Mouse (Mus musculus): ENCODE measurements around the gene Strn3. TPM values are rescaled to one million over a fixed set of nuclear protein-coding genes. Genes with fewer than 3 reads are reported as not detected.

The Strn3 gene
- polyA plus RNA-seq, 1 experiment from 2014 or later = 68.8 TPM

DNA sequence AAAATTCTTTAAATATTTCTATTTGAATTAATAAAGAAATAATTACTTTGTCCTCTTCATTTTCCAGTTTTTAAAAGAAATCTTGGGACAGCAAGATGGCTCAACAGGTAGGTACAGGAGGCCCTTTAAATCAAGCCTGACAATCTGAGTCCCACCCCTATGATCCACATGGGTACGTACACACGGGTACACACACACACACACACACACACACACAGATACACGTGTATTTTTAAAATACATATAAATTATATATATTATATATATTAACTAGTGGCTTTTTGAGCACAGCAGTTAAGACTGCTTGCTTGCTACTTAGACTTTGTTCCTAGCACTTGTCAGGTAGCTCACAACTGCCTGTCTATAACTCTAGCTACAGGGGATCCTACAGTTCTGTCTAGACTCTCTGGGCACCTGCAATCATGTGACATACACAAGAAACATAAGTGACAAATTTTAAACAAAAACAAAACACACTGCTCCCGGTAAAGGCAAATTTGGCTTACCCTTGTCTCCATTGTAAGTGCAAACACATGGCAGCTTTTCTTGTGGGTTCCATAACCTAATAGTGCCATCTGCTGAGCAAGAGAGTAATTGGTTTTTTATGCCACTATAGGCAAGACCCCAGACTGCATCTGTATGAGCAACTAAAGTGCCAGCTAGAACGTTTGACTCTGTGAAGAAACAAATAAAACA, 68.9 kb downstream of the Strn3 start:
- Histone ChIP-seq H3K4me1 (ENCODE audit: control insufficient read depth, insufficient read depth, low read length) (no peaks in the 10 kb centered on the region), H3K9me3 (ENCODE audit: control insufficient read depth, low read length) (no peaks in the 10 kb centered on the region), H3K9ac (ENCODE audit: low read depth, low read length) (no peak overlapping the region), H3K4me2 (ENCODE audit: low read depth, low read length) (no peak overlapping the region), H3K36me3 (ENCODE audit: control insufficient read depth, insufficient read depth, low read length) (peaks cover 39% of the 10 kb centered on the region), H3K27me3 (replicated peaks; ENCODE audit: control insufficient read depth, insufficient read depth, low read length) (no peaks in the 10 kb centered on the region), H3K27ac (replicated peaks; ENCODE audit: low read depth, low read length) (no peak overlapping the region), H3K4me3 (ENCODE audit: low read depth, low read length) (no peak overlapping the region)
- 70% methylated on average over 5 of the region's 5 CpGs for WGBS
- ATAC-seq (ENCODE audit: low read depth) (peak; percentile 78), DNase-seq (ENCODE audit: low spot score) (peak; percentile 63)

DNA sequence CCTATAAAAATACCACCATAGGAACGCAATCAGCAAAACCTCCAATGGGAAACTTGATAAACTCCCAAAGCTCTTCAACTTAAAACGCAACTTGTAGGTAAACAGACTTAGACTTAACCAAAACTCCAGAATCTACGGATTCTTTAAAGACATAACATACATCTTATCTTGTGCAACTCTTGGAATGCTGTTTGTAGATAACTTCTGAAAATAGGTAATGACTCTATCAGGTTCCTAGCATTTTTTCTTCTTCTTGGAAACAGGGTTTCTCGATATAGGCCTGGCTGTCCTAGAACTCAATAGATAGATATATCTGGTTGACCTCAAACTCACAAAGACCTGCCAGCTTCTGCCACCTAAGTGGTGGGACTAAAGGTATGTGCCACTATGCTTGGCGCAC, 70.5 kb downstream of the Strn3 start:
- ATAC-seq (ENCODE audit: low read depth) (no peak), DNase-seq (ENCODE audit: low spot score) (no peak)
- Histone ChIP-seq H3K36me3 (ENCODE audit: control insufficient read depth, insufficient read depth, low read length) (peaks cover 49% of the 10 kb centered on the region), H3K4me1 (ENCODE audit: control insufficient read depth, insufficient read depth, low read length) (no peaks in the 10 kb centered on the region), H3K27me3 (replicated peaks; ENCODE audit: control insufficient read depth, insufficient read depth, low read length) (no peaks in the 10 kb centered on the region), H3K4me2 (ENCODE audit: low read depth, low read length) (no peak overlapping the region), H3K27ac (replicated peaks; ENCODE audit: low read depth, low read length) (no peak overlapping the region), H3K9me3 (ENCODE audit: control insufficient read depth, low read length) (no peaks in the 10 kb centered on the region), H3K4me3 (ENCODE audit: low read depth, low read length) (no peak overlapping the region), H3K9ac (ENCODE audit: low read depth, low read length) (no peak overlapping the region)
- WGBS = 97% methylated on average over 5 of the region's 5 CpGs

DNA sequence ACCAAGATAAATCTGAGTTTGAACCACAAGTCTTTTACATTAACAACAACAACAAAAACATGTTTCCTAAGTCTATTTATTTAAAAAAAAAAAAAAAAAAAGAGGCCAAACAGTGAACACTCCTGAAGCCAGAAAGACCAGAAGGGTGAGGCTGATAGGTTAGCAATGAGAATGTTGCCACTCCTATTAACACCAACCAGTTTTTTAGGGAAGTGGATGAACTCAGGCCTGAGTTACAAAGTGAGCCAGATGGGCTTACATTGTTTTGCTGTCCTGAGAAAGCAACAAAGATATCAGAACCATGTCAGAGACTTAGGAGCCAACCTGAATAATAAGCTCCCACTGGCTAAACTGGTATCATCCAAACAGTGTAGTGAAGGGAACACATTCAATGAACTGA, 71.1 kb downstream of the Strn3 start:
- DNase-seq (ENCODE audit: low spot score) (no peak), ATAC-seq (ENCODE audit: low read depth) (no peak)
- H3K4me2 ChIP-seq (ENCODE audit: low read depth, low read length) = no peak overlapping the region
- H3K9ac ChIP-seq (ENCODE audit: low read depth, low read length) = no peak overlapping the region
- no peak overlapping the region for H3K4me3 ChIP-seq (ENCODE audit: low read depth, low read length)
- H3K4me1 ChIP-seq (ENCODE audit: control insufficient read depth, insufficient read depth, low read length) = no peaks in the 10 kb centered on the region
- H3K9me3 ChIP-seq (ENCODE audit: control insufficient read depth, low read length) = 0 out of 2 replicates have a peak, but pooled peaks cover under 1% of the 10 kb centered on the region
- no peaks in the 10 kb centered on the region for H3K27me3 ChIP-seq (replicated peaks; ENCODE audit: control insufficient read depth, insufficient read depth, low read length)
- peaks cover 52% of the 10 kb centered on the region for H3K36me3 ChIP-seq (ENCODE audit: control insufficient read depth, insufficient read depth, low read length)
- H3K27ac ChIP-seq (replicated peaks; ENCODE audit: low read depth, low read length) = no peak overlapping the region

DNA sequence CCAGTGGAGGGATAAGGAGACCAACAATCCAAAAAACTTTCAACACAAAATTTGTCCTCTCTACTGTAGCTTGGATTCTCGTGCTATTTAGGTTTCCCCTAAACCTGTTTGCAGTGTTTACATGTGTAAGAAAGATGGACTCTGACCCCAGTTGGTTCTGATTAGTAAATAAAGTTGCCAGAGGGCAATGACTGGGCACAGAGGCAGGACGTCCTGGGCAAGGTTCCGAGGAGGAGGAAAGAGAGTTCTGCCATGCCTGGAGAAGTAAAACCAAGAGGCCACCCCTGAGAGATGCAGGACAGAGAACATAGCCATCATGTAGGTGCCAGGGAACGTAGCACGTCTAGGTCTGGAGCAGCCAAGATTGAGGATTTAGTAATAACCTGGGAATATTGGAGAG, 79.3 kb downstream of the Strn3 start:
- WGBS = 84% methylated on average over 5 of the region's 5 CpGs
- Histone ChIP-seq H3K27me3 (replicated peaks; ENCODE audit: control insufficient read depth, insufficient read depth, low read length) (no peaks in the 10 kb centered on the region), H3K4me1 (ENCODE audit: control insufficient read depth, insufficient read depth, low read length) (no peaks in the 10 kb centered on the region), H3K36me3 (ENCODE audit: control insufficient read depth, insufficient read depth, low read length) (peaks cover 63% of the 10 kb centered on the region), H3K4me3 (ENCODE audit: low read depth, low read length) (no peak overlapping the region), H3K4me2 (ENCODE audit: low read depth, low read length) (no peak overlapping the region), H3K9me3 (ENCODE audit: control insufficient read depth, low read length) (0 out of 2 replicates have a peak, but pooled peaks cover 3% of the 10 kb centered on the region), H3K27ac (replicated peaks; ENCODE audit: low read depth, low read length) (no peak overlapping the region), H3K9ac (ENCODE audit: low read depth, low read length) (no peak overlapping the region)
- DNase-seq (ENCODE audit: low spot score) (no peak), ATAC-seq (ENCODE audit: low read depth) (no peak)

DNA sequence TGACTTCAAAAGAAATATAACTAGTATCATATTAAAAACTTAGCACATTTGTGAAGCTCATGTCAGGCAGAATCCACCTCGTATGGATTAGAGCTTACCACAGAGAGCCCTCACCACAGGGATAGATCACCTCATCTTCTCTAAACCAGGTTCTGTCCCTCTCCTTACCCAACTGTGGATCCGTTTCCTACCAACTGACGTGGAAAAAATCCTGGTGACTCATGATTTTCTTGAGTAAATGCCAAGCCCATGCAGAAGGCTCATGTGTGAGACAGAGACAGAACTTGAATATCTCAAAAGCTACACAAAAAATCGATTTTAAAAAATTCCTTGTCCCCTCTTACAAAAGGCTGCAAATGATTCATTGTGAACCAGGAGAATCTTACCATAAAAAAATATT, 85.6 kb downstream of the Strn3 start:
- Histone ChIP-seq H3K4me1 (ENCODE audit: control insufficient read depth, insufficient read depth, low read length) (no peaks in the 10 kb centered on the region), H3K27ac (replicated peaks; ENCODE audit: low read depth, low read length) (no peak overlapping the region), H3K4me2 (ENCODE audit: low read depth, low read length) (no peak overlapping the region), H3K9me3 (ENCODE audit: control insufficient read depth, low read length) (no peaks in the 10 kb centered on the region), H3K9ac (ENCODE audit: low read depth, low read length) (no peak overlapping the region), H3K4me3 (ENCODE audit: low read depth, low read length) (no peak overlapping the region), H3K27me3 (replicated peaks; ENCODE audit: control insufficient read depth, insufficient read depth, low read length) (no peaks in the 10 kb centered on the region), H3K36me3 (ENCODE audit: control insufficient read depth, insufficient read depth, low read length) (peaks cover 42% of the 10 kb centered on the region)
- no peak for DNase-seq (ENCODE audit: low spot score)
- WGBS = 82% methylated on average over 4 of the region's 4 CpGs
- no peak for ATAC-seq (ENCODE audit: low read depth)

DNA sequence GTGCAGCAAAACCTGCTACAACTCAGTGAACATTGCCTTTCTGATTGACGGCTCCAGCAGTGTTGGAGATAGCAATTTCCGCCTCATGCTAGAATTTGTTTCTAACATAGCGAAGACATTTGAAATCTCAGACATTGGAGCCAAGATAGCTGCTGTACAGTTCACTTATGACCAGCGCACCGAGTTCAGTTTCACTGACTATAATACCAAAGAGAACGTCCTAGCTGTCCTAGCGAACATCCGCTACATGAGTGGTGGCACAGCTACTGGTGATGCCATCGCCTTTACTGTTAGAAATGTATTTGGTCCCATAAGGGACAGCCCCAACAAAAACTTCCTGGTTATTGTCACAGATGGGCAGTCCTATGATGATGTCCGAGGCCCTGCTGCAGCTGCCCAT, 88.4 kb downstream of the Strn3 start:
- Histone ChIP-seq H3K9me3 (ENCODE audit: control insufficient read depth, low read length) (no peaks in the 10 kb centered on the region), H3K9ac (ENCODE audit: low read depth, low read length) (no peak overlapping the region), H3K4me3 (ENCODE audit: low read depth, low read length) (no peak overlapping the region), H3K27ac (replicated peaks; ENCODE audit: low read depth, low read length) (no peak overlapping the region), H3K36me3 (ENCODE audit: control insufficient read depth, insufficient read depth, low read length) (peaks cover 27% of the 10 kb centered on the region), H3K27me3 (replicated peaks; ENCODE audit: control insufficient read depth, insufficient read depth, low read length) (no peaks in the 10 kb centered on the region), H3K4me1 (ENCODE audit: control insufficient read depth, insufficient read depth, low read length) (no peaks in the 10 kb centered on the region), H3K4me2 (ENCODE audit: low read depth, low read length) (no peak overlapping the region)
- no peak for ATAC-seq (ENCODE audit: low read depth)
- DNase-seq (ENCODE audit: low spot score) = no peak
- WGBS = 95% methylated on average over 10 of the region's 10 CpGs

DNA sequence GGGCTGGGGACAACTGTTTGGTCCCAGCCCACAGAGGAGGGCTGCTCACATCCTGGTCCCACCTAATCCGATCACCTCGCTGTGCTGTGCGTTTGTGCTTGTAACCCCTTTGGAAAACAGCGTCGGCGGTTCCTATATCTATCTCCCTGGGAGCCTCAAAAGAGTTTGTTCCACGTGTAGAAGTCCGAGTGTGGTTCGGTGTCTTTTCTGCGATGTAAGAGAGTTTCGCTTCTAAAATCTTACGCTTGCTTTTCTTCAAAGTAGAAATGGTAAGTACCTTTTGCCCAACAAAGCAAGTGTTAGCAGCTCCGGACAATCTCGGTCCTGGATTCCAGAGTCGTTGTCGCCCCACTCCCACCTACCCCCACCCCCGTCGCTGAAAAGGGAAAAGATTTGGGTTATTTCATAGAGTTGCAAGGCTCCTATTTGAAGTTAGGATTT, 97.6 kb downstream of the Strn3 start:
- H3K4me1 ChIP-seq (ENCODE audit: control insufficient read depth, insufficient read depth, low read length) = no peaks in the 10 kb centered on the region
- H3K27ac ChIP-seq (replicated peaks; ENCODE audit: low read depth, low read length) = no peak overlapping the region
- H3K4me2 ChIP-seq (ENCODE audit: low read depth, low read length) = peak overlapping the region; percentile 100
- H3K4me3 ChIP-seq (ENCODE audit: low read depth, low read length) = peak overlapping the region; percentile 65
- DNase-seq (ENCODE audit: low spot score) = peak; percentile 22
- H3K9ac ChIP-seq (ENCODE audit: low read depth, low read length) = peak overlapping the region; percentile 58
- no peaks in the 10 kb centered on the region for H3K9me3 ChIP-seq (ENCODE audit: control insufficient read depth, low read length)
- 0 out of 2 replicates have a peak, but pooled peaks have one; percentile 9 for ATAC-seq (ENCODE audit: low read depth)
- peaks cover 54% of the 10 kb centered on the region for H3K27me3 ChIP-seq (replicated peaks; ENCODE audit: control insufficient read depth, insufficient read depth, low read length)
- H3K36me3 ChIP-seq (ENCODE audit: control insufficient read depth, insufficient read depth, low read length) = no peaks in the 10 kb centered on the region
- 2% methylated on average over 18 of the region's 18 CpGs for WGBS

DNA sequence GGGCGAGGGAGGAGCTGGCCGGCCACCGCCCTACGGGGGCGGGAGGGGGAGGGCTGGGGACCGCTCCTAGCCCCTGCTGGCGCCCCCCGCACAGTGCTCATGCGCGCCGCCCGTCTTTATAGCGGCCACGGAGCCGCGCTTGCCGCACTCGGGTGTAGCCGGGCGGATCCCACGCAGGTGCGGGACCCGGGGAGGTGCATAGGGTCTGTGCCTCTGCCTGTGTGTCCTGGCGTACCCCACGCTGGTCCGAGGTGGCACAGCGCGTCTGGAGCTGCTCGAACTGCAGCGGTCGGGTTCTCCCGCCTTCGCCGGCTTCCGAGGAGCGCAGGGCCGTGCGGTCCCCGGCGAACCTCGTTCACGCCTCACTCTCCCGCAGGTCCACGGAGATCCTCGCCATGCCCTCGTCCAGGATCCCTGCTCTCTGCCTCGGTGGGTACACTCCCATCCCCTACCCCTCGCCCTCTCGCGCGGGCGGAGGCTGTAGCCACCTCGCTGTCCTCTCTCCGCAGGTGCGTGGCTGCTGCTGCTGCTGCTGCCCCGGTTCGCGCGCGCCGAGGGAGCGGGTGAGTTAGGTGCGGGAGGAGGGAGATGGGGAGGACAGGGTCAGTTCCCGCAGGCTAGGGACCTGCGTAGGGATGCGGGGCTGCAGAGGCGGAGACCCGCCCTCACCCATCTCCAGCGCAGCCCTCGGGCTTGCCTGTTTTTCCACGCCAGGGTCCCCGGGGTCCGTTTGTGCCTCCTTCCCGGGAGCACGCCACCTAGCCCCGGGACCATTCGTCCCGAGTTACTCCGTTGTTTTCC, 98.3 kb downstream of the Strn3 start, which contains the start of gene Coch:
Gene Coch (plus strand): TSS at position 113 of the 801 bp plus-strand sequence.
- Histone ChIP-seq H3K4me3 (ENCODE audit: low read depth, low read length) (peak within 1 kb of the TSS; percentile 65), H3K4me1 (ENCODE audit: control insufficient read depth, insufficient read depth, low read length) (no peaks in the 10 kb centered on the region), H3K36me3 (ENCODE audit: control insufficient read depth, insufficient read depth, low read length) (no peaks in the 10 kb centered on the region), H3K9ac (ENCODE audit: low read depth, low read length) (peak within 1 kb of the TSS; percentile 58), H3K27ac (replicated peaks; ENCODE audit: low read depth, low read length) (no peak within 1 kb of the TSS), H3K4me2 (ENCODE audit: low read depth, low read length) (peak within 1 kb of the TSS; percentile 100), H3K9me3 (ENCODE audit: control insufficient read depth, low read length) (no peaks in the 10 kb centered on the region), H3K27me3 (replicated peaks; ENCODE audit: control insufficient read depth, insufficient read depth, low read length) (peaks cover 54% of the 10 kb centered on the region)
- DNase-seq (ENCODE audit: low spot score) (peak; percentile 13), ATAC-seq (ENCODE audit: low read depth) (peak; percentile 81)
- WGBS = 0% methylated on average over 29 of the region's 79 CpGs

Data from embryonic facial prominence, embryonic 14.5 days (tissue).